Mouse (Mus musculus) gastrocnemius, postnatal 10 days (tissue): ENCODE results near the gene Pfkm. TPM values are rescaled to one million over a fixed set of nuclear protein-coding genes. Genes with fewer than 3 reads are reported as not detected.
A peak's percentile ranks its signal among the peaks of the same experiment; 100 is the strongest.

Experiments
- DNase-seq: peaks from one replicate; pipeline ENCODE4 v3.0.0; 2021; ENCODE audit warnings: mixed read lengths
- total RNA-seq, 2 experiments: library from RNA; stranded (reverse); gene quantifications; 2 replicates each; pipeline ENCODE4 v1.2.3; 2021

Gene Pfkm
- total RNA-seq, 2 experiments from 2014 or later, result 1,073 to 1,245 TPM

GRCm38 (mm10) chr15:98098519-98098918 lies 6.1 kb downstream of the Pfkm start:
- DNase-seq, result no peak

DNA sequence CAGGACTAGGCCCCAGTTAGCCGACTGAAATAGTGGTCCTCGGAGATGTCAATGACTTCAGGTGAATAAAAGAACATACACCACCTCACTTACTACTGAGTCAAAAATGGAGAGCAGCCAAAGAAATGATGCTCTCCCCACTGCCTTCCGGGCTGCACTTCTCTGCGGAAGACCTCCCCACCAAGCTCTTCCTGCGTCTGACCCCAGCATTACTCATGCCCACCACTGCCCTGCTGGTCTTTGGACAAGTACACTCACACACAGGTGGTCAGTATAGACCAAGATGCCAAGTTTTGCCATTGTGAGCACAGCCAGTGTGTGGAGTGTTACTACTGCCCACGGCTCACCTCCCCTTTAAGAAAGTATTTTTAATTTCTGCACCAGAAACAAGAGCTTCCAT lies 10.0 kb downstream of the Pfkm start:
- no peak for DNase-seq

GRCm38 (mm10) chr15:98106506-98106905 lies 14.1 kb downstream of the Pfkm start:
- DNase-seq, result no peak

DNA sequence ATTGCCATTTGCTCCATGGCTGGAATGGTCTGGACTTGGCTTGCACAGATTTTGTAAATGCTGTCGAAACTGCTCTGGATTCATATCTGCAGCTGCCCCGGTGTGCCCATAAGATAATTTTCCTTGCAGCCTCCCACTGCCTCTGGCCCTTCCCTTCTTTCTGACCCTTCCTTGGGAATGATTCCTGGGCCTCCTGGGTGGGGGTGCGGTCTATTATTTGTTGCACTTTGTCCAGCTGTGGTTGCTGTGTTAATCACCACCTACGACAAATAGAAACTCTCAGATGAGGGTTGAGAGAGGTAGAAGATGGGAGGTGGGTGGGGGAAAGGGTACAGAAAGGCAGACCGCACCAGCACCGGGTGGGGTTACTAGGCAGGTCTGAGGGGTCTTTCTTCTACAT lies 14.8 kb downstream of the Pfkm start:
- no peak for DNase-seq

GRCm38 (mm10) chr15:98107703-98108296 lies 15.4 kb downstream of the Pfkm start:
- DNase-seq, result no peak

DNA sequence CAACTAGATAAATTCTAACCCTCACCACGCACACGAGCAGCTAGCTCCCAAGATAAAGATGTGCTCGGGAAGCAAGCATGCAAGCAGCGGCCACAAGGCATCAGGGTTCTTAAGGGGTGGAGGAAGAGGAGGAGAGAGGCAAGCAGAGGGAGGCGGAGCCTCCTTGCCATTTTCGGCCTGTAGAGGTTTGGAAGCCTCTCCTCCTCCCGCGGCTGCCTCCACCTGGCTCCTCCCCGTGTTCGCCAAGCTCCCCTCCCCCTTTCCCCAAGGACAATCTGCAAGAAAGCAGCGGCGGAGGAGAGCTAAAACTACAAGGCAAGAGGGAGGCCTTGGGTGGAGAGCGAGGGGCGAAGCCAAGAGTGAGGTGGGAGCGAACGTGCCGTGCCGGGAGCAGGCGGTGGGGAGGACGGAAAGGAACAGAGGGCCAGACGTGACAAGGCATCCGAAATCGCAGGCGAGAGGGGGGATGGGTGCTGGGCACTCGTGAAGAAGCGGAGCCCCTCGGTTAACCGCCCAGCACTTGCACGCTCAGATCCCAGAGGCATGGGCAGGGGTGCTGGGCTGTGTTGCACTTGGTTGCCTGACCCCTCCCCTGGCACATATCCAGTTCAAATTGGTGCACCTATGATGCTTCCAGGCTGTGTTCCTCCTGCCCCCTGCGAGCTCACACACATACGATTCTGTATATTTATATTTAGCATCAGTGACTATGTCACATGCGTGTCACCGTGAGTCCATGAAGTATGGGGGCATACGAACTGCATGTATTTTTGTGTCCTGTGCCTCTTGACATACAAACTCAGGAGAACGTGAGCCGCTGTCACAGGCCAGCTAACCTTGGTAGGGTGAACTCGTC lies 16.1 kb downstream of the Pfkm start:
- DNase-seq, result peak; percentile 78

GRCm38 (mm10) chr15:98111791-98112190 lies 19.4 kb downstream of the Pfkm start:
- no peak for DNase-seq

GRCm38 (mm10) chr15:98114098-98114851 lies 21.9 kb downstream of the Pfkm start:
- DNase-seq, result no peak

- peak; percentile 27 for DNase-seq
Observed at GRCm38 (mm10) chr15:98114852-98115778, 22.7 kb downstream of the Pfkm start.

- DNase-seq, result no peak
Observed at GRCm38 (mm10) chr15:98115779-98116163, 23.4 kb downstream of the Pfkm start.

DNA sequence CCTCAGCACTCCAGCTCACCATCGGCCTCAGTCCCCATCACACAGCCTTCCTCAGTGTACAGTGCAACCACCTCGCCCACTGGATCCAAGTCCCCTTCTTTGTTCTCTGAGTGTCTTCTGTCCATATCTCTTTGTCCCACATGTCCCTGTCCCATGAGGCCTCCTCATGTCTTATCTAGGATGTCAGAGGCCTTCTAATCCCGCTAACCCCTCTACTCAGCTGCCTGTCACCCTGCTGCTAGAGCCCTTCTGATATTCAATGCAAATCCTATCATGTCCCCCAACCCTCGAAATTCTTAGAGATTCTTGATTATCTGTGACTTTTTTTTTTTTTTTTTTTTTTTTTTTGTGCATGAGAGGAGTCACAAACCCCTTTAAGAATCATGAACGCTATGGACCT lies 23.9 kb downstream of the Pfkm start:
- DNase-seq, result no peak

GRCm38 (mm10) chr15:98119363-98119762 lies 27.0 kb downstream of the Pfkm start:
- DNase-seq, result no peak

GRCm38 (mm10) chr15:98120831-98121230 lies 28.4 kb downstream of the Pfkm start:
- no peak for DNase-seq

GRCm38 (mm10) chr15:98131001-98131400 lies 38.6 kb downstream of the Pfkm start:
- no peak for DNase-seq

GRCm38 (mm10) chr15:98131451-98131850 lies 39.1 kb downstream of the Pfkm start:
- no peak for DNase-seq

DNA sequence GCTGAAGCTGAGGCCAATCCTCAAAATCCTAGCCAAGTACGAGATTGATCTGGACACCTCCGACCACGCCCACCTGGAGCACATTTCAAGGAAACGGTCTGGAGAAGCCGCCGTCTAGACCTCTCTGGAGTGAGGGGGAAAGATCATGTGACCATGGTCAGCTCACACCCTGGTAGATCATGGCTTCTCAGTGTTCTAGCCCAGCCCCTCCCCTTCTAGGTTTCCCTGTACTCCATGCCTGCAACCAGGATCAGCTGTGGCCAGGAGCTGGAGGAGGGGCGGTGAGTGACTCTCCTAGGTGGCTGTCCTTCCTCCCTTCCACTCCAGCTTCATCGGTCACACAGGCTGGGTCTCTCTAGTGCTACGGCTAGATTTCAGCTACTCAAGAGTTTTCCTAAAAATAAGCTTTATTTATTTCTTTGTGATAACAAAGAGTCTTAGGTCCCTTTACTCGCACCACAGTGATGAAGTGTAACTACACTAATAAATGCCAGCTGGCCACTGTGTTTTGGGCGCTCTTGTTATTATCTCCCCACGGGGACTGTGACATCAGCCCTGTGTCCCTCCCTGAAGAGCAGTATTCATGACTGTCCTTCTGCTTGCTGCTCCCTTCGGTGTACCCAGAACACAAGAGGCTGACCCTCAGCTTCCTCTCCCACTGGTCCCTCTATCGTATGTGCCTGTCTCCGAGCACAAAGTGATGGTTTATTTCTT lies 39.7 kb downstream of the Pfkm start:
- no peak for DNase-seq

GRCm38 (mm10) chr15:98133471-98133870 lies 41.1 kb downstream of the Pfkm start:
- DNase-seq, result peak; percentile 36

GRCm38 (mm10) chr15:98134034-98134433 lies 41.6 kb downstream of the Pfkm start:
- no peak for DNase-seq

DNA sequence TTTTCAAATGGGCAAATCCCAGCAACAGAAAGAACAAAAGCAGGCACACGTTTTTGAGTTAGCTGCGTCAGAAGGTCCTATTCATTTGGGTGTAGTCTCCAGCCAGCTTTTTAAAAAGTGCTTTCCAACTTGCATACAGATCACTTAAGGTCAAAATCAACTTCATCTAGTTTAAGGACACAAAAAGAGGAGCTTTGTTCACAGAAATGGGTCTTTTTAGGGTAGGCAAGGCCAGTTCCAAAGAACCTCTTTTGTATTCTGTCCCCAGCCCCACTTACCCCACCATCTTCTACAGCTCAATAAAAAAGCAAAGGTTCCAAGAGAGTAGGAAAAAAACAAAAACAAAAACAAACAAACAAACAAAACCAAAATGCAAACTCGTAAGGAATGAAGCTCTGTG lies 42.3 kb downstream of the Pfkm start:
- DNase-seq, result no peak

DNA sequence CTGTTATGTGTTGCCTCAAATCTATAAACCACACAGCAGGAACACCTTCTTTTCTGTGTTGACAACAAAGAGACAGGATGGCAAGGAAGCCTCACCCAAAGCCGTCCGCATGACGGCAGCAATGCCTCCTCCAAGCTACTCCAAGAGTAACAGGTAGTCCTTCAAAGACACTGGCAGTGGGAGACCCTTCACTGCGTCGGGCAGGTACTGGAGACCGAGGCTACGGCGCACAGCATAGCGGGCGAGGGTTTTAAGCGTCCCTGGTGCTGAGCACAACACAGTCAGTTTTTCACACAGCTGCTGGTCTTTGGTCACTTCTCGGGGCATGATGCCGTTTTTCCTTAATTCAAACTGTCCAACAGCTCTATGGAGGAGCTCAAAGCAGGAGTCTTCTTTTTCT lies 43.3 kb downstream of the Pfkm start:
- no peak for DNase-seq

DNA sequence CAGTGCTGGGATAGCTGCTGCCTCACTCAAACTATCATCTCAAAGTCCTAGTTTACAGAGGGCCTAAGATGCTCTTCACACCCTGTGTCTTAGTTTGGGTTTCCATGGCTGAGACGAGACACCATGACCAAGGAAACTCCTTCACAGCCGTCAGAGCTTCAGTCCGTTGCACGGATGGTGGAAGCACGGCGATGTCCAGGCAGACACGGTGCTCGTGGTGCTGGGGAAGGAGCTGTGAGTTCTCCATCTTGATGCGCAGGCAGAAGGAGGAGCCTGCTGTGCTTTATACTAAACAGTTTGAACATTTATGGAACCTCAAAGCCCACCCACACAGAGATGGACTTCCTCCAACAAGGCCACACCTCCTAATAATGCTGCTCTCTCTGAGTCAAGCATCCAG lies 44.5 kb downstream of the Pfkm start:
- no peak for DNase-seq
